Mouse (Mus musculus) adrenal gland, postnatal 36 days (tissue): Measurements from ENCODE around the gene Nefh. TPM values are rescaled to one million over a fixed set of nuclear protein-coding genes. Genes with fewer than 3 reads are reported as not detected.

Experiments
- DNase-seq, 2 experiments: peaks; one replicate each; pipeline ENCODE4 v3.0.0; 2021; ENCODE audit warnings: mixed read lengths in 1 of 2
- long read RNA-seq, 2 experiments: library from polyadenylated mRNA; stranded (forward); transcript quantifications; one replicate each; pipeline ENCODE4 v2.0.0; 2021; ENCODE audit warnings: borderline sequencing depth in 2 of 2
- total RNA-seq, 2 experiments: library from RNA; stranded (reverse); gene quantifications; 2 replicates each; pipeline ENCODE4 v1.2.3; 2021

The Nefh gene
- total RNA-seq = 1 to 10 TPM; 1.4 TPM
- long read RNA-seq, experiment 1, partial matches to known transcripts = 0 of 2 reads
- long read RNA-seq, experiment 1, other reads (novel, unspliced or antisense) = 1 of 2 reads
- long read RNA-seq, experiment 2, partial matches to known transcripts = 0 of 2 reads
- long read RNA-seq, experiment 2, other reads (novel, unspliced or antisense) = 0 of 2 reads

GRCm38 (mm10) chr11:4947813-4948174 lies at the start of gene Nefh:
TSS of gene Nefh (minus strand) at chr11:4948064.
- DNase-seq = peak in 1 of 2 experiments; percentile 26

GRCm38 (mm10) chr11:4996621-4997199 lies 48.8 kb upstream of the Nefh start:
- no peak for DNase-seq

GRCm38 (mm10) chr11:4995676-4996075 lies 47.8 kb upstream of the Nefh start:
- no peak for DNase-seq

- DNase-seq = no peak
Observed at GRCm38 (mm10) chr11:4992471-4992870, 44.6 kb upstream of the Nefh start.

- DNase-seq = no peak
Observed at GRCm38 (mm10) chr11:4989187-4989586, 41.3 kb upstream of the Nefh start.

- DNase-seq = no peak
Observed at GRCm38 (mm10) chr11:4987487-4987852, 39.6 kb upstream of the Nefh start.

- peak; percentile 96 to 99 for DNase-seq
Observed at GRCm38 (mm10) chr11:4986695-4987486, 39.0 kb upstream of the Nefh start, which contains the start of gene Ap1b1. TSS of gene Ap1b1 (plus strand) at chr11:4986824.

- DNase-seq = no peak
Observed at GRCm38 (mm10) chr11:4984799-4985198, 36.9 kb upstream of the Nefh start.

- DNase-seq = peak in 1 of 2 experiments; percentile 43
Observed at GRCm38 (mm10) chr11:4984249-4984648, 36.4 kb upstream of the Nefh start.

GRCm38 (mm10) chr11:4983538-4983937 lies 35.7 kb upstream of the Nefh start:
- no peak for DNase-seq

GRCm38 (mm10) chr11:4983010-4983409 lies 35.1 kb upstream of the Nefh start:
- no peak for DNase-seq

- DNase-seq = peak; percentile 83 to 88
Observed at GRCm38 (mm10) chr11:4975623-4976022, 27.8 kb upstream of the Nefh start.

- no peak for DNase-seq
Observed at GRCm38 (mm10) chr11:4974376-4975122, 26.7 kb upstream of the Nefh start.

- DNase-seq = no peak
Observed at GRCm38 (mm10) chr11:4973871-4974256, 26.0 kb upstream of the Nefh start.

- DNase-seq = peak; percentile 45 to 71
Observed at GRCm38 (mm10) chr11:4972967-4973870, 25.4 kb upstream of the Nefh start.

- DNase-seq = peak; percentile 58 to 67
Observed at GRCm38 (mm10) chr11:4968376-4968775, 20.5 kb upstream of the Nefh start.

- DNase-seq = no peak
Observed at GRCm38 (mm10) chr11:4967549-4967948, 19.7 kb upstream of the Nefh start.

- DNase-seq = peak in 1 of 2 experiments; percentile 51
Observed at GRCm38 (mm10) chr11:4966888-4967287, 19.0 kb upstream of the Nefh start.

GRCm38 (mm10) chr11:4966325-4966724 lies 18.5 kb upstream of the Nefh start:
- DNase-seq = no peak

GRCm38 (mm10) chr11:4963099-4963808 lies 15.4 kb upstream of the Nefh start:
- peak in 1 of 2 experiments; percentile 28 for DNase-seq

GRCm38 (mm10) chr11:4953918-4954317 lies 6.1 kb upstream of the Nefh start:
- DNase-seq = no peak
